Mouse (Mus musculus) embryonic facial prominence, embryonic 11.5 days (tissue): ENCODE results near the gene Pltp. TPM values are rescaled to one million over a fixed set of nuclear protein-coding genes. Genes with fewer than 3 reads are reported as not detected.
A peak's percentile ranks its signal among the peaks of the same experiment; 100 is the strongest.
"Not testable (repeated sequence)": the region's sequence is repeated elsewhere in the genome, so short reads cannot be mapped to it uniquely, and the experiment has no call there.

Experiments used
- ATAC-seq: fragments of 200-750 bp; cut with Nextera tagmentation; replicated peaks from 2 replicates; pipeline ENCODE4 v1.8.0; 2017; ENCODE audit warnings: low read depth; ENCODE audit not compliant: insufficient number of reproducible peaks, low FRiP score, low TSS enrichment
- DNase-seq: peaks from one replicate; pipeline ENCODE4 v3.0.0-alpha.2; 2015; ENCODE audit warnings: low spot score
- H3K27ac ChIP-seq: fragments of 300-500 bp; sonication (generic); replicated peaks from 2 replicates; pipeline ENCODE4 v1.5.1; 2014; ENCODE audit warnings: mild to moderate bottlenecking, low read depth, low read length, control low read depth
- H3K27me3 ChIP-seq: fragments of 300-500 bp; sonication (generic); 2 replicates; pipeline ENCODE4 v1.6.1; 2014; ENCODE audit warnings: mild to moderate bottlenecking, low read length, moderate library complexity, mixed read lengths; ENCODE audit not compliant: control insufficient read depth, insufficient read depth
- H3K36me3 ChIP-seq: fragments of 300-500 bp; sonication (generic); replicated peaks from 2 replicates; pipeline ENCODE4 v1.6.1; 2014; ENCODE audit warnings: low read depth, mild to moderate bottlenecking, low read length, moderate library complexity, mixed read lengths; ENCODE audit not compliant: control insufficient read depth, insufficient read depth
- H3K4me1 ChIP-seq: fragments of 300-500 bp; sonication (generic); 2 replicates; pipeline ENCODE4 v1.6.1; 2014; ENCODE audit warnings: low read length, mixed read lengths; ENCODE audit not compliant: control insufficient read depth, insufficient read depth
- H3K4me2 ChIP-seq: fragments of 300-500 bp; sonication (generic); 2 replicates; pipeline ENCODE4 v1.6.1; 2014; ENCODE audit warnings: low read depth, mild to moderate bottlenecking, control low read depth, low read length, moderate library complexity
- H3K4me3 ChIP-seq: fragments of 300-500 bp; sonication (generic); 2 replicates; pipeline ENCODE4 v1.5.1; 2014; ENCODE audit warnings: low read depth, low read length, control low read depth
- H3K9ac ChIP-seq: fragments of 300-500 bp; sonication (generic); replicated peaks from 2 replicates; pipeline ENCODE4 v1.6.1; 2014; ENCODE audit warnings: mild to moderate bottlenecking, control low read depth, low read length
- H3K9me3 ChIP-seq: fragments of 300-500 bp; sonication (generic); replicated peaks from 2 replicates; pipeline ENCODE4 v1.6.1; 2016; ENCODE audit warnings: mild to moderate bottlenecking, low read length, inconsistent platforms, mixed read lengths; ENCODE audit not compliant: control insufficient read depth
- WGBS: fragments of 180-500 bp; shearing (Covaris S2); extraction: QIAGEN DNeasy Blood & Tissue Kit; methylation state at CpG from one replicate; pipeline ENCODE4 v1.1.7; 2014; 5-methylcytosine and 5-hydroxymethylcytosine counted together
- polyA plus RNA-seq: library from polyadenylated mRNA; unstranded; fragments of >200 nt; fragmentation: Nextera tagmentation; extraction: Ambion mirVana; gene quantifications from 2 replicates; pipeline ENCODE4 v1.2.1, GENCODE M21; 2014

Pltp gene
- polyA plus RNA-seq, 1 experiment from 2014 or later, result 41.8 TPM

DNA sequence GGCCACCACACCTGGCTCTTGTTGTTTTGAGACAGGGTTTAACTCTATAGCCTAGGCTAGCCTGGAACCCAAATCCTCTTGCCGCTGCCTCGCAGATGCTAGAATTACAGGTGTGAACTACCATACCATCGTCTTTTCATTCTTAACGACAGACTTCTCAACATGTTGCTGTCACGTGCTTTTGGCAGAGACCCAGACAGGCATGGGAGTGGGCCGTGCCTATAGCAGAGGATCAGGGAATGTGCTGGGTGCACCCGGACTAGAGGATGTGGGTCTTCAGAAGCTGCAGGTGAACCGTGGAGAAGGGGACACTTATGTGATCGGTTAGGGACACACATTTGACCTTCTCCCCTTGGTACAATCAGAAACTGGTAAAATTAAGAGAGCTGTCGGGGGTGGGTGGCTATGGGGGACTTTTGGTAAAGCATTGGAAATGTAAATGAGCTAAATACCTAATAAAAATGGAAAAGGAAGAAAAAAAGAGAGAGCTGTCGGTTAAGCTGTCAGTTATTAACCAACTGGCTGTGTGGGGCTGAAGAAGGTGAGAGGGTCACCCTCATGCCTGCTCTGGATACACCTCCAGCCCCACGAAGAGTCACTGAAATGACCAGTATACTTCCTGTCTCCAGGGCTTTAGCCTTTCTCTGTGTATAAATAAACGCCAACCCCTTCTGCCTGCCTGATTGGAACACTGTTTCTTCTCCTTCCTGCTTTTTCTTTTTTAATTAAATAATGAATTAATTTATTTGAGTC is 57.1 kb downstream of the Pltp start:
- no peak for ATAC-seq
- DNase-seq, result no peak
- H3K9me3 ChIP-seq, result no peaks in the 10 kb centered on the region
- H3K27ac ChIP-seq, result no peak overlapping the region
- no peaks in the 10 kb centered on the region; the same call in none of the 2 replicates for H3K36me3 ChIP-seq
- no peaks in the 10 kb centered on the region for H3K27me3 ChIP-seq
- 94% methylated on average over 13 of the region's 13 CpGs for WGBS
- H3K4me2 ChIP-seq, result no peak overlapping the region
- H3K4me1 ChIP-seq, result no peaks in the 10 kb centered on the region
- H3K4me3 ChIP-seq, result no peak overlapping the region
- no peak overlapping the region for H3K9ac ChIP-seq

DNA sequence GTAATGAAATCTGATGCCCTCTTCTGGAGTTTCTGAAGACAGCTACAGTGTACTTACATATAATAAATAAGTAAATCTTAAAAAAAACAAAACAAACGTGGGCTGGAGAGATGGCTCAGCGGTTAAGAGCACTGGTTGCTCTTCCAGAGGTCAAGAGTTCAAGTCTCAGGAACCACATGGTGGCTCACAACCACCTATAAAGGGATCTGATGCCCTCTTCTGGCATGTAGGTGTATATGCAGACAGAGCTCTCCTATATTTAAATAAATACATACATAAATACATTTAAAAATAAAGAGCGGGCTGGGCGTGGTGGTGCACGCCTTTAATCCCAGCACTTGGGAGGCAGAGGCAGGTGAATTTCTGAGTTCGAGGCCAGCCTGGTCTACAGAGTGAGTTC is 59.0 kb downstream of the Pltp start:
- not testable (repeated sequence) for H3K36me3 ChIP-seq, ATAC-seq, H3K27me3 ChIP-seq, H3K4me1 ChIP-seq, DNase-seq, H3K9me3 ChIP-seq, H3K4me3 ChIP-seq, H3K9ac ChIP-seq, H3K4me2 ChIP-seq, H3K27ac ChIP-seq
- WGBS, result 80% methylated on average over 5 of the region's 6 CpGs

DNA sequence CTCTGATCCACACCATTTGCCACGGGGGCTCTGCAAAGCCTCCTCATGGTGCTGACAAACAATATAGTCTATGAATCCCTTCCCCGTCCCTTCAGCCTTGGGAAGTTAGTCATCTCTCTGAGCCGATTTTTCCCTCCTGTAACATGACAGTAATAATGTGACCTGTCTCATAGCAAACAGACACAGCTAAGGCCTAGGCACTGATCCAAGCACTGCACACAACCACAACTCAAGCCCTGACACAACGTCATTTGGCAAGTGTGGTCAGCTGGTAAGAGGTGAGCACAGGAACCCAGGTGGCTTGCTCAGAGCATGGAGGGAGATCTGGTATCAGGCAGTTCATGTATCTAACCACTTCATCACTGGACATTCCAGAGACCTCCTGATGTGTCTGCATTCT is 61.6 kb downstream of the Pltp start:
- Histone ChIP-seq H3K4me2 (no peak overlapping the region), H3K36me3 (peaks cover 4% of the 10 kb centered on the region), H3K9ac (no peak overlapping the region), H3K4me1 (no peaks in the 10 kb centered on the region), H3K27ac (no peak overlapping the region), H3K4me3 (no peak overlapping the region), H3K9me3 (no peaks in the 10 kb centered on the region), H3K27me3 (no peaks in the 10 kb centered on the region)
- ATAC-seq (no peak), DNase-seq (no peak)
- WGBS, result 87% methylated on average over 4 of the region's 4 CpGs

- ATAC-seq, result peak; percentile 41; the same call in 1 of the 2 replicates
- Histone ChIP-seq H3K27ac (no peak overlapping the region), H3K4me3 (no peak overlapping the region), H3K4me1 (no peaks in the 10 kb centered on the region), H3K4me2 (no peak overlapping the region), H3K36me3 (peaks cover 4% of the 10 kb centered on the region), H3K9ac (no peak overlapping the region), H3K27me3 (no peaks in the 10 kb centered on the region), H3K9me3 (no peaks in the 10 kb centered on the region)
- peak; percentile 93 for DNase-seq
- WGBS, result 30% methylated on average over 5 of the region's 5 CpGs
Observed at GRCm38 (mm10) chr2:164794293-164794692, 63.2 kb downstream of the Pltp start.

DNA sequence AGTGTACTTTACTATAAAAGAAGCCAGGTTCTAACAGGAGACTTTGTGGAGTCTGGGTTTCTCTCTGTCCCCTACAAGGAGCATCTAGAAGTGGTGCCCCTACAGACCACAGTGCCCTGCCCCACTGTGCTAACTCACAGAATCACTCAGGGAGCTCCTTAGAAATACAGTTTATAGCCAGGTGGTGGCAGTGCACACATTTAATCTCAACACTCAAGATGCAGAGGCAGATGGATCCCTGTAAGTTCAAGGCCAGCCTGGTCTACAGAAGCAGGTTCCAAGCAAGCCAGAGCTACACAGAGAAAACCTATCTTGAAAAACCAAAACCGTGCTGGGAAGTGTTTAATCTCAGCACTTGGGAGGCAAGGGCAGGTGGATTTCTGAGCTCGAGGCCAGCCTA is 63.7 kb downstream of the Pltp start:
- Histone ChIP-seq H3K4me1 (no peaks in the 10 kb centered on the region), H3K27ac (no peak overlapping the region), H3K27me3 (no peaks in the 10 kb centered on the region), H3K4me2 (no peak overlapping the region), H3K36me3 (peaks cover 4% of the 10 kb centered on the region), H3K9me3 (no peaks in the 10 kb centered on the region), H3K9ac (no peak overlapping the region), H3K4me3 (no peak overlapping the region)
- ATAC-seq (no peak), DNase-seq (peak; percentile 26)
- 96% methylated on average over 2 of the region's 2 CpGs for WGBS

DNA sequence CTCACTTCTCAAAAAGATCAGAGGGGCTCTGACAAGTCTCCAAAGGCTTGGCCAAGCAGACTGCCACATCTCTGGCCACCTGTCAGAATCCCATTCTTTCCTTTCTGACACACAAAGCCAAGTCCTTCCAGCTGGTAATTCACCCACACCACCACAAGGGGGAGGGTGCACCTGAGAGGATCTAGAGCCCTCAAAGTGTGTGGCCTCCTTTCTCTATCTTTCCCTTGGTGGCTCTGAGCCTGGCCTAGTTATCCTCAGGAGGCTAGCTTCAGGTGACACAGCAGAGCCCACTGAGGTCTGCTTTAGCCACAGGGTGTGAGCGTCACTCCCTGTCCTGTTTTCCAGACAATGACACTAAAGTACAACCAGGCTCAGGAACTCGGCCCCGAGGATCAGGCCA is 64.3 kb downstream of the Pltp start:
- DNase-seq (peak; percentile 74), ATAC-seq (no peak)
- Histone ChIP-seq H3K4me1 (no peaks in the 10 kb centered on the region), H3K4me3 (no peak overlapping the region), H3K9ac (no peak overlapping the region), H3K27me3 (no peaks in the 10 kb centered on the region), H3K9me3 (no peaks in the 10 kb centered on the region), H3K4me2 (no peak overlapping the region), H3K27ac (no peak overlapping the region), H3K36me3 (peaks cover 4% of the 10 kb centered on the region)
- WGBS, result 80% methylated on average over 3 of the region's 3 CpGs

GRCm38 (mm10) chr2:164792400-164793190 is 64.9 kb downstream of the Pltp start:
- H3K36me3 ChIP-seq, result peaks cover 4% of the 10 kb centered on the region
- H3K4me3 ChIP-seq, result no peak overlapping the region
- no peaks in the 10 kb centered on the region for H3K9me3 ChIP-seq
- no peaks in the 10 kb centered on the region for H3K4me1 ChIP-seq
- no peak overlapping the region for H3K9ac ChIP-seq
- WGBS, result 88% methylated on average over 12 of the region's 12 CpGs
- H3K27me3 ChIP-seq, result no peaks in the 10 kb centered on the region
- no peak overlapping the region for H3K27ac ChIP-seq
- no peak overlapping the region for H3K4me2 ChIP-seq
- ATAC-seq (no peak; the same call in 1 of the 2 replicates), DNase-seq (no peak)

DNA sequence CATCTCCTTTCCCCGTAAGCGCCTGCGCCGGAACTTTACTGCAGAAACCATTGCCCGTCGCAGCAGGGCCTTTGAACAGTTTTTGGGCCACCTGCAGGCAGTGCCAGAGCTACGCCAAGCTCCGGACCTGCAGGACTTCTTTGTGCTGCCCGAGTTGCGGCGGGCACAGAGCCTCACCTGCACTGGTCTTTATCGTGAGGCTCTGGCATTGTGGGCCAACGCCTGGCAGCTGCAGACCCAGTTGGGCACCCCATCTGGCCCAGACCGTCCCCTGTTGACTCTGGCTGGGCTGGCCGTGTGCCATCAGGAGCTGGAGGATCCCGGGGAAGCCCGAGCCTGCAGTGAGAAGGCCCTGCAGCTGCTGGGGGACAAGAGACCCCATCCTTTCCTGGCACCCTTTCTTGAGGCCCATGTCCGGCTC is 65.7 kb downstream of the Pltp start:
- no peak overlapping the region for H3K27ac ChIP-seq
- 93% methylated on average over 18 of the region's 18 CpGs for WGBS
- DNase-seq (no peak), ATAC-seq (no peak)
- H3K4me3 ChIP-seq, result no peak overlapping the region
- H3K36me3 ChIP-seq, result peaks cover 4% of the 10 kb centered on the region
- H3K9ac ChIP-seq, result no peak overlapping the region
- H3K27me3 ChIP-seq, result no peaks in the 10 kb centered on the region
- H3K4me2 ChIP-seq, result no peak overlapping the region
- no peaks in the 10 kb centered on the region for H3K4me1 ChIP-seq
- H3K9me3 ChIP-seq, result no peaks in the 10 kb centered on the region
